Mouse (Mus musculus) myocyte (in vitro differentiated cells): ENCODE measurements around the gene Vmn1r1. TPM values are rescaled to one million over a fixed set of nuclear protein-coding genes. Genes with fewer than 3 reads are reported as not detected.

Experiments
- H3K27me3 ChIP-seq: one replicate; pipeline ENCODE4 v1.6.1; 2011; ENCODE audit not compliant: control insufficient read depth, insufficient read depth, insufficient read length
- H3K36me3 ChIP-seq: one replicate; pipeline ENCODE4 v1.6.1; 2011; ENCODE audit not compliant: control insufficient read depth, insufficient read depth
- H3K4me2 ChIP-seq: one replicate; pipeline ENCODE4 v1.6.1; 2011; ENCODE audit warnings: low read depth, control low read depth
- H3K4me3 ChIP-seq: one replicate; pipeline ENCODE4 v1.5.1; 2011; ENCODE audit warnings: mild to moderate bottlenecking, control low read depth, moderate library complexity
- H3K79me2 ChIP-seq: one replicate; pipeline ENCODE4 v1.6.1; 2011; ENCODE audit not compliant: control insufficient read depth, insufficient read depth
- H3ac ChIP-seq: one replicate; pipeline ENCODE4 v1.6.1; 2011; ENCODE audit not compliant: control insufficient read depth, insufficient read length
- CEBPB ChIP-seq: IDR thresholded peaks from 2 replicates; pipeline ENCODE4 v1.6.1; 2011; ENCODE audit warnings: mild to moderate bottlenecking, moderate library complexity; ENCODE audit not compliant: poor library complexity, insufficient read depth, severe bottlenecking
- E2F4 ChIP-seq: IDR thresholded peaks from one replicate; pipeline ENCODE4 v1.6.1; 2011; ENCODE audit warnings: mild to moderate bottlenecking, control low read depth, moderate library complexity; ENCODE audit not compliant: insufficient read depth
- MAX ChIP-seq: IDR thresholded peaks from one replicate; pipeline ENCODE4 v1.6.1; 2011; ENCODE audit warnings: low read depth, mild to moderate bottlenecking, control low read depth
- MYOD1 ChIP-seq, 3 experiments: IDR thresholded peaks; one replicate each; pipeline ENCODE4 v1.6.1; 2011; ENCODE audit warnings: control low read depth in 2 of 3, low read depth in 2 of 3, mild to moderate bottlenecking in 2 of 3, moderate library complexity in 1 of 3; ENCODE audit not compliant: insufficient read length in 2 of 3, control insufficient read depth in 1 of 3
- MYOG ChIP-seq, 3 experiments: IDR thresholded peaks; one replicate each; pipeline ENCODE4 v1.6.1; 2011; ENCODE audit warnings: control low read depth in 2 of 3, low read depth in 2 of 3, mild to moderate bottlenecking in 2 of 3; ENCODE audit not compliant: insufficient read length in 2 of 3, control insufficient read depth in 1 of 3, insufficient read depth in 1 of 3
- POLR2A ChIP-seq: IDR thresholded peaks from one replicate; pipeline ENCODE4 v1.6.1; 2011; ENCODE audit warnings: low read depth, mild to moderate bottlenecking, control low read depth, moderate library complexity; ENCODE audit not compliant: insufficient read length
- POLR2AphosphoS2 ChIP-seq: IDR thresholded peaks from one replicate; pipeline ENCODE4 v1.6.1; 2011; ENCODE audit warnings: low read depth, control low read depth; ENCODE audit not compliant: insufficient read length
- REST ChIP-seq: IDR thresholded peaks from one replicate; pipeline ENCODE4 v1.6.1; 2011; ENCODE audit warnings: mild to moderate bottlenecking, control low read depth, moderate library complexity; ENCODE audit not compliant: insufficient read depth, insufficient read length
- SRF ChIP-seq: IDR thresholded peaks from one replicate; pipeline ENCODE4 v1.6.1; 2011; ENCODE audit warnings: low read depth; ENCODE audit not compliant: control insufficient read depth, insufficient read length
- TCF12 ChIP-seq: IDR thresholded peaks from one replicate; pipeline ENCODE4 v1.6.1; 2011; ENCODE audit warnings: mild to moderate bottlenecking, control low read depth; ENCODE audit not compliant: poor library complexity, insufficient read depth, severe bottlenecking
- TCF3 ChIP-seq: IDR thresholded peaks from one replicate; pipeline ENCODE4 v1.6.1; 2011; ENCODE audit warnings: low read depth, control low read depth; ENCODE audit not compliant: insufficient read length
- USF1 ChIP-seq: IDR thresholded peaks from one replicate; pipeline ENCODE4 v1.6.1; 2011; ENCODE audit warnings: low read depth, mild to moderate bottlenecking, control low read depth, moderate library complexity
- polyA plus RNA-seq: library from polyadenylated mRNA; unstranded; fragments of >200 nt; fragmentation: generic; extraction: Trizol; gene quantifications from one replicate; pipeline ENCODE4 v1.2.1, GENCODE M21; 2012; ENCODE audit warnings: missing spikeins

The Vmn1r1 gene
- not detected for polyA plus RNA-seq

DNA sequence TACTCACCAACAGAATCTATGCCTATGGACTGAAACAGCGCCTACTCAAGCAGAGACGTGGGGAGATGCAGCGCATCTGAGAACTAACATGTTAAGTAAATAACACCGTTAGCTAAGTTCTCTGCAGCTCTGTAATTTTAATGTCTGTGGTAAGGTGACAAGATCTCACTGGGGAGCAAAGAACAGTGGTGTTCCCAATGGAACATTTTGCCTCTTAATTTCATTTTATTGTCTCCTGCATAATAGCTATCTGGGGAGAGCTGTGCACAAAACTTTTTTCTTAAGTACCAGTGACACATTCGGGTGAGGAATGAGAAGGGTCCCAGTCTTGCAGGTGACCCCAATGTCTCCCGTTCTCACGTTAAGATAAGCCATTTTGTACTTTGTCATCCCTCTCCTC lies at the start of gene Vmn1r1:
TSS of gene Vmn1r1 (minus strand) at position 101 of the 400 bp plus-strand sequence.
- Histone ChIP-seq H3K4me3 (no peak within 1 kb of the TSS), H3K79me2 (no peaks in the 10 kb centered on the region), H3K4me2 (no peak within 1 kb of the TSS), H3K27me3 (peaks cover 30% of the 10 kb centered on the region), H3ac (no peak within 1 kb of the TSS), H3K36me3 (no peaks in the 10 kb centered on the region)
- TF ChIP-seq POLR2AphosphoS2 = no peak
- TF ChIP-seq MYOG (IDR thresholded peaks at IDR 0.05; ENCODE audit: control insufficient read depth in 1 of 3, insufficient read depth in 1 of 3, insufficient read length in 2 of 3, low read depth in 2 of 3) = no peak
- TF ChIP-seq REST = no peak
- no peak for TF ChIP-seq TCF3
- no peak for TF ChIP-seq MYOD1 (IDR thresholded peaks at IDR 0.05; ENCODE audit: control insufficient read depth in 1 of 3, insufficient read length in 2 of 3, low read depth in 2 of 3)
- no peak for TF ChIP-seq E2F4
- TF ChIP-seq USF1 = no peak
- no peak for TF ChIP-seq SRF
- no peak for TF ChIP-seq CEBPB
- no peak for TF ChIP-seq MAX
- no peak for TF ChIP-seq TCF12
- no peak for TF ChIP-seq POLR2A

DNA sequence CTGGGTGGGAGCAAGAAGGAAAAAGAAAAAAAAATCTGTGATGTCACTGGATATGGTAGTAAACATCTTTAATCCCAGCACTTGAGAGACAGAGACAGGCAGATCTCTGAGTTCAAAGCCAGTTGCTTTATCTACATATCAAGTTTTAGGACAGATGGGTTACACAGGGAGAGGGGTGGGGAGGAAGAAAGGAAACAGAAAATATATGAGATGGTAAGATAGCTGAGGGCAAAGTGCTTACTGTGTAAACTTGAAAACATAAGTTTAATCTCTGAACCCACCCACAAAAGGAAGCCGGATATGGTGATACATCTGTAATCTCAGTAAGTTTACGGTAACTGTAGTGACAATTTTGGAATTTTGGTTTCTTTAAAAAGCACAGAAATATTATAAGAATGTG lies 46.0 kb upstream of the Vmn1r1 start:
- Histone ChIP-seq H3K4me2 (no peak overlapping the region), H3ac (no peak overlapping the region), H3K27me3 (no peaks in the 10 kb centered on the region), H3K4me3 (no peak overlapping the region), H3K79me2 (no peaks in the 10 kb centered on the region), H3K36me3 (no peaks in the 10 kb centered on the region)
- no peak for TF ChIP-seq MYOG (IDR thresholded peaks at IDR 0.05; ENCODE audit: control insufficient read depth in 1 of 3, insufficient read depth in 1 of 3, insufficient read length in 2 of 3, low read depth in 2 of 3)
- no peak for TF ChIP-seq TCF12

DNA sequence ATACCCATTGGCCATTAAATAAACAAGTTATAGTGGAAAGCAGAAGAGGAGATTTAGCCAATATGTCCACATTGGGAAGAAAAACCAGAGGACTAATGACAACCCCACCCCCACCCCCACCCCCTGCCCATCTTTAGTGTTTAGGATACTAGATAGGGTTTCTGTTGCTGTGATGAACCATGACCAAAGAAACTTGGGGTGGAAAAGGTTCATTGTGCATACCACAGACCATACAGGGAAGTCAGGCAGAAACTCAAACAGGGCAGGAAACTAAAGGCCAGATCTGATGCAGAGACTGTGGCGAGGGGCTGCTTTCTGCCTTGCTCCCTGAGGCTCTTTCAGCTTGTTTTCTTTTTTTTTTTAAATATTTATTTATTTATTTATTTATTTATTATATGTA lies 28.3 kb upstream of the Vmn1r1 start:
- H3K36me3 ChIP-seq = no peaks in the 10 kb centered on the region
- H3K4me2 ChIP-seq = no peak overlapping the region
- no peak overlapping the region for H3ac ChIP-seq
- H3K4me3 ChIP-seq = no peak overlapping the region
- TF ChIP-seq POLR2AphosphoS2 (no peak), TCF3 (no peak), USF1 (no peak), SRF (no peak), REST (no peak), CEBPB (no peak)
- peaks cover 9% of the 10 kb centered on the region for H3K27me3 ChIP-seq
- no peaks in the 10 kb centered on the region for H3K79me2 ChIP-seq

DNA sequence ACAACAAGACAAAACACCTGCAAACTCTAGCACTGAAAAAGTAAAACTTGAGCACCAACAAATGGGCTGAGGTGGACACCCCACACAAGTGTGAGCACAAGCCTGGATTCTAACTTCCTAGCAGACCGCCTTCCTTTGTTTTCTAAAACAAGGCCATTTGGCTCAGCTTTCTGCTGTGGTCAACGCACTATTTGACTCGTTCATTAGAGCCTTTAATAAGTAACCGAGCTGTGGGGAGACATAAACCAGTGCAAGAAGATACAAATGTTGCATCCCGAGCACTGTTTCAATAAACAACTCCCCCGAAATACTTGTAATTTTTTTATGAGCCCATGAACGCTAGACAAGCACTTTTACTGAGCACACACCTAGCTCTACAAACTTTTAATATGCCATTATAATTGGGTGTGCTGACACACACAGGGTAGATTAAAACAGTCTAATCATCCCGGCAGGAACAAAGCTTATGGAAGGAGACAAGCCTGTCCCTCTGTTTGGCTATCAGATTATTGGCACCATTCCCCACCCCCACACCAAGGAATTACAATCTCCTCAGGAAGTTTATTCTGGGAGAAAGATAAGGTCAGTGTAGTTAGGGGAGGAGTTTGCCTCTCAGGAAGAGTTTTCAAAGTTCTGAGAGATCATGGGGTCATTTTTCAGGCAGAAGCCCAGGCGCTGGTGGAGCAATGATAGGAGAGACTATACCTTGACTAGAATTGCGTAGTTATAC lies 27.7 kb upstream of the Vmn1r1 start:
- H3K27me3 ChIP-seq = peaks cover 9% of the 10 kb centered on the region
- TF ChIP-seq CEBPB (no peak), REST (no peak), E2F4 (no peak), MAX (no peak), MYOG (IDR thresholded peaks at IDR 0.05; ENCODE audit: control insufficient read depth in 1 of 3, insufficient read depth in 1 of 3, insufficient read length in 2 of 3, low read depth in 2 of 3) (no peak), TCF3 (no peak), MYOD1 (IDR thresholded peaks at IDR 0.05; ENCODE audit: control insufficient read depth in 1 of 3, insufficient read length in 2 of 3, low read depth in 2 of 3) (no peak), TCF12 (no peak), USF1 (no peak), POLR2A (no peak), SRF (no peak), POLR2AphosphoS2 (no peak)
- H3K4me2 ChIP-seq = no peak overlapping the region
- H3K36me3 ChIP-seq = no peaks in the 10 kb centered on the region
- H3ac ChIP-seq = no peak overlapping the region
- no peaks in the 10 kb centered on the region for H3K79me2 ChIP-seq
- no peak overlapping the region for H3K4me3 ChIP-seq

DNA sequence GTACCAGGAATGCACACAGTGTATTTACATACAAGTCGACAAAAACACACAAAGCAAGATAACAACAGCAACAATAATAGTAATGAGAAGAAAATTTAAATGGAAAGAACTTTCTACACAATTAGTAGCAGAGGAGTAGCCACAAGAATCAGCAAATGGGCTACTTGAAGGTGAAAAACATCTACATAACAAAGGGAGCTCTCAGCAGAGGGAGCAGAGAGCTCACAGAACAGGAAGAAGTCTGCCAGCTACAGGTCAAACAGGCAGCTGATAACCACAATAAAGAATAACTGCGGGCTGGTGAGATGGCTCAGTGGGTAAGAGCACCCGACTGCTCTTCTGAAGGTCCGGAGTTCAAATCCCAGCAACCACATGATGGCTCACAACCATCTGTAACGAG lies 26.9 kb upstream of the Vmn1r1 start:
- H3K27me3 ChIP-seq = peaks cover 9% of the 10 kb centered on the region
- no peak for TF ChIP-seq MAX
- no peak for TF ChIP-seq POLR2AphosphoS2
- no peak for TF ChIP-seq MYOG (IDR thresholded peaks at IDR 0.05; ENCODE audit: control insufficient read depth in 1 of 3, insufficient read depth in 1 of 3, insufficient read length in 2 of 3, low read depth in 2 of 3)
- no peak for TF ChIP-seq POLR2A
- no peak for TF ChIP-seq REST
- no peak for TF ChIP-seq MYOD1 (IDR thresholded peaks at IDR 0.05; ENCODE audit: control insufficient read depth in 1 of 3, insufficient read length in 2 of 3, low read depth in 2 of 3)
- no peak for TF ChIP-seq USF1
- TF ChIP-seq TCF12 = no peak
- TF ChIP-seq CEBPB = no peak
- no peak for TF ChIP-seq SRF
- no peak for TF ChIP-seq E2F4
- no peak for TF ChIP-seq TCF3
- H3K4me3 ChIP-seq = no peak overlapping the region

More for the DNA sequence above, 26.9 kb upstream of the Vmn1r1 start:
- no peak overlapping the region for H3K4me2 ChIP-seq
- H3ac ChIP-seq = no peak overlapping the region
- no peaks in the 10 kb centered on the region for H3K36me3 ChIP-seq
- H3K79me2 ChIP-seq = no peaks in the 10 kb centered on the region
